Mouse (Mus musculus) liver, postnatal 0 days (tissue): ENCODE measurements around the gene Stx1a. TPM values are rescaled to one million over a fixed set of nuclear protein-coding genes. Genes with fewer than 3 reads are reported as not detected.

Experiments used
- ATAC-seq: fragments of 200-750 bp; cut with Nextera tagmentation; 2 replicates; pipeline ENCODE4 v1.8.0; 2017; ENCODE audit warnings: mild to moderate bottlenecking, moderate library complexity
- DNase-seq: peaks from one replicate; pipeline ENCODE4 v3.0.0-alpha.2; 2016
- H3K27ac ChIP-seq: fragments of 300-500 bp; sonication (generic); 2 replicates; pipeline ENCODE4 v1.5.1; 2014; ENCODE audit warnings: antibody characterized with exemption, moderate library complexity, mild to moderate bottlenecking, low read depth
- H3K27me3 ChIP-seq: fragments of 300-500 bp; sonication (generic); 2 replicates; pipeline ENCODE4 v1.6.1; 2014; ENCODE audit warnings: low read length, control low read depth, mixed read lengths; ENCODE audit not compliant: insufficient read depth
- H3K36me3 ChIP-seq: fragments of 300-500 bp; sonication (generic); replicated peaks from 2 replicates; pipeline ENCODE4 v1.6.1; 2014; ENCODE audit warnings: mild to moderate bottlenecking, control low read depth, low read length, moderate library complexity, mixed read lengths; ENCODE audit not compliant: insufficient read depth
- H3K4me1 ChIP-seq: fragments of 300-500 bp; sonication (generic); 2 replicates; pipeline ENCODE4 v1.6.1; 2014; ENCODE audit warnings: antibody characterized with exemption, mild to moderate bottlenecking, control low read depth; ENCODE audit not compliant: insufficient read depth
- H3K4me2 ChIP-seq: fragments of 300-500 bp; sonication (generic); 2 replicates; pipeline ENCODE4 v1.6.1; 2014; ENCODE audit warnings: low read depth, mild to moderate bottlenecking, low read length, moderate library complexity, mixed read lengths
- H3K4me3 ChIP-seq: fragments of 300-500 bp; sonication (generic); 2 replicates; pipeline ENCODE4 v1.5.1; 2014; ENCODE audit warnings: low read depth, low read length
- H3K9ac ChIP-seq: fragments of 300-500 bp; sonication (generic); replicated peaks from 2 replicates; pipeline ENCODE4 v1.6.1; 2014; ENCODE audit warnings: mild to moderate bottlenecking, moderate library complexity
- H3K9me3 ChIP-seq: fragments of 300-500 bp; sonication (generic); 2 replicates; pipeline ENCODE4 v1.6.1; 2016; ENCODE audit warnings: mild to moderate bottlenecking, control low read depth, low read length, mixed read lengths
- CTCF ChIP-seq: sonication (generic); IDR thresholded peaks from 2 replicates; pipeline ENCODE4 v1.5.1; 2016; ENCODE audit warnings: antibody characterized with exemption, low read depth
- EP300 ChIP-seq: IDR thresholded peaks from 2 replicates; pipeline ENCODE4 v1.6.1; 2016; ENCODE audit warnings: antibody characterized with exemption, low read depth, mild to moderate bottlenecking
- WGBS: fragments of 180-500 bp; shearing (Covaris S2); extraction: QIAGEN DNeasy Blood & Tissue Kit; methylation state at CpG from one replicate; pipeline ENCODE4 v1.1.7; 2014; ENCODE audit not compliant: insufficient replicate concordance; 5-methylcytosine and 5-hydroxymethylcytosine counted together
- polyA plus RNA-seq: library from polyadenylated mRNA; unstranded; fragments of >200 nt; fragmentation: Nextera tagmentation; extraction: Ambion mirVana; gene quantifications from 2 replicates; pipeline ENCODE4 v1.2.1, GENCODE M21; 2015

Stx1a gene
- polyA plus RNA-seq, 1 experiment from 2014 or later: 2.3 TPM

DNA sequence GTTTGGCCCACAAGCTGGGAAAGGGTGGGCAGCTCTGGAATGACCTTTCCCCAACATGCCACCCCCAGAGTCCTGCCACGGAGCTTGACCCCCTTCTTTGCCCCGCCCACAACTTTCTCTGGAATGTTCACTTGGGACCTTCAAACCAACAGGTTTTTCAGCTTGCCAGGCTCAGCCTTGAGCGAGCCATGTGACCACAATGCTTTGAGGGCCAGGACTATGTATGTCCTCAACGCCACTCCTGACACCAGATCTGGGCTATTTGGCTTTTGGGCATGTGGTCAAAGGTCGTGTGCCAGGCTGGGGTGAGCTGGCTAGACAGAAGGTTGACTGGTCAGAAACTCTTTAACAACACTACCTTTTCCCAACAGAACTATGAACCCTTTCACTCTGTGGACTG lies 21.1 kb upstream of the Stx1a start:
- no peaks in the 10 kb centered on the region for H3K27me3 ChIP-seq
- WGBS: 61% methylated on average over 5 of the region's 5 CpGs
- TF ChIP-seq CTCF (no peak), EP300 (no peak)
- no peaks in the 10 kb centered on the region for H3K9me3 ChIP-seq
- DNase-seq (no peak), ATAC-seq (peak; percentile 30)
- no peaks in the 10 kb centered on the region for H3K36me3 ChIP-seq
- H3K4me1 ChIP-seq: no peaks in the 10 kb centered on the region
- H3K9ac ChIP-seq: no peak overlapping the region
- no peak overlapping the region for H3K4me2 ChIP-seq
- H3K27ac ChIP-seq: no peak overlapping the region
- H3K4me3 ChIP-seq: no peak overlapping the region

GRCm38 (mm10) chr5:135007802-135008571 lies 15.3 kb upstream of the Stx1a start:
- ATAC-seq (no peak), DNase-seq (no peak)
- peak overlapping the region; percentile 67 for H3K4me3 ChIP-seq
- H3K36me3 ChIP-seq: no peaks in the 10 kb centered on the region
- peak overlapping the region; percentile 56 for H3K9ac ChIP-seq
- peaks cover 21% of the 10 kb centered on the region for H3K4me1 ChIP-seq
- peak overlapping the region; percentile 96 for H3K27ac ChIP-seq
- 32% methylated on average over 16 of the region's 16 CpGs for WGBS
- H3K9me3 ChIP-seq: no peaks in the 10 kb centered on the region
- no peaks in the 10 kb centered on the region for H3K27me3 ChIP-seq
- TF ChIP-seq CTCF (peak; percentile 43), EP300 (no peak)
- peak overlapping the region; percentile 75 for H3K4me2 ChIP-seq

DNA sequence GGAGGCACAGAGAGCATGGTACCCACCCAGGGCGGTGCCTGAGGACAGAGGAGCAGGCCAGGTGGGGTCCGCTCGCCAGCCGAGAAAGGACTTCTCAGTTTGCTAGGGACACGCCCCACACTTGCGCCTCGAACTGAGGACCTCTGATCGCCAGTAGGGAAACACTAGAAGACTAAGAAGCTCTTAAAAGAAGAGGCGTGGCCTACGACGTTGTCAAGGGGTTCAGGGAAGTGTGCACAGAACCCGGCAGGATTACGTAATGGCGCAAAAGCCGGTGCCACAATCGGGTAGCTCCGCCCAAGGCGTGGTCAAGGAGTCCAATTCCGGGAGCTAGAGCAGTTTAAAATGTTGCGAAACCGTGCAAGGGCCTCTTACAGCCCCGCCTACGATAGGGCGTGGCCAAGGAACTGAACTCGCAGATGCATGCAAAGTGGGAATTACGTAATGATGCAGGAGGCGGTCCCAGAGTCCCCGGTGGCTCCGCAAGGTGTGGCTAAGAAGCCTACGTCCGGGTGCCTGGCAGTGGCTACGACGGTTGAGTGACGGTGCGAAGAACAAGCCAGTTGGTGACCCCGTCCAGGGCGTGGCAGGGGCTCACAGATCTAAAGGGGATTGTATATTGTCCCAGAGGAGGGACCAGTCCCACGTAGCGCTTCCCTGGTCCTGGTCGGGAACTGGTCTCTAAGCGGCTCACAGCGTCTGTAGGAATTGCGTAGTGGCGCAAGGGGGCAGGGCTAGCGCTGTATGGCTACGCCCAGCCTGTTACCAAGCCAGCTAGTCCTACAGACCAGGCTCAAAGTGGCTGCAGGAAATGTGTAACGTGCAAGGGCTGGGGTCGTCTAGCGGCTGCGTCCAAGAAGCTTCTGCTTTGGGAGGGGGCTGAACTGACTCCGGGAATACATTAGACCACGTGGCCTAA lies 14.4 kb upstream of the Stx1a start, which contains the start of gene Abhd11:
Abhd11 (plus strand) TSS at position 482 of the 919 bp plus-strand sequence.
- Histone ChIP-seq H3K27me3 (no peaks in the 10 kb centered on the region), H3K9me3 (no peaks in the 10 kb centered on the region), H3K4me1 (peaks cover 22% of the 10 kb centered on the region), H3K27ac (peak within 1 kb of the TSS; percentile 96), H3K4me3 (peak within 1 kb of the TSS; percentile 67), H3K36me3 (no peaks in the 10 kb centered on the region), H3K4me2 (peak within 1 kb of the TSS; percentile 75), H3K9ac (peak within 1 kb of the TSS; percentile 73)
- ATAC-seq (peak; percentile 84), DNase-seq (peak; percentile 100)
- TF ChIP-seq EP300 (peak; percentile 89), CTCF (peak; percentile 35; the same call in 1 of the 2 replicates)
- WGBS: under 1% methylated on average over 52 of the region's 52 CpGs

DNA sequence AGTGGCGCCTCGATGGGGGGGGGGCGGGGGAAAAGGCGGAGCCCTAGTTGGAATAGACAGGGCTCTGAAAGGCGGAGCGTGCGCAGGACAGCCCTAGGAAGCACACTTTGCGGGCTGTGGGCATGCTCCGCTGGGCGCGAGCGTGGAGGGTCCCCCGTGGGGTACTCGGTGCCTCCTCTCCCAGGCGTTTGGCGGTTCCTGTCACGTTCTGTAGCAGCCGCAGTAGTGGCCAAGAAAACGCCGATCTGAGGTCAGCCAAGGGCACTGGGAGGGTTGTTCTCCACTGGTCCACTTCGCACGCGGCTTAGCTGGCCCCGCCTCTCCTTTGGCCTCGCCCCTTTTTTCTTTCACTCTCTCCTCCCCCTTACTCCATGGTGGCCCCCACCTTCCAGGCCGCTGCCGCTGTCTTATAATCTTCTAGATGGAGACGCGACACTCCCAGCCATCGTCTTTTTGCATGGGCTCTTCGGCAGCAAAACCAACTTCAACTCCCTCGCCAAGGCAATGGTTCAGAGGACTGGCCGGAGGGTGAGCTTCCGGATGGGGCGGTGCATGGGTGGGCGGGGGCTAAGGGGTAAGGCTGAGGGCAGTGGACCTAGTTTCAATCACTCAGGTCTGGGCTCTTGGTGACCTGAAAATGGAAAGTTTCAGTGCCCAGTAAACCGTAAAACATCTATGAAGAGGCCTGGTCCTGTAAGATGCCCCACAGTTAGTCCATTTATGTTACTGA lies 13.5 kb upstream of the Stx1a start:
- Histone ChIP-seq H3K4me2 (peak overlapping the region; percentile 75), H3K4me3 (peak overlapping the region; percentile 67), H3K9ac (peak overlapping the region; percentile 73), H3K27ac (peak overlapping the region; percentile 96), H3K4me1 (peaks cover 22% of the 10 kb centered on the region), H3K9me3 (no peaks in the 10 kb centered on the region), H3K36me3 (no peaks in the 10 kb centered on the region), H3K27me3 (no peaks in the 10 kb centered on the region)
- peak; percentile 90 for DNase-seq
- no peak for TF ChIP-seq EP300
- no peak for TF ChIP-seq CTCF
- peak; percentile 71 for ATAC-seq
- under 1% methylated on average over 32 of the region's 37 CpGs for WGBS

DNA sequence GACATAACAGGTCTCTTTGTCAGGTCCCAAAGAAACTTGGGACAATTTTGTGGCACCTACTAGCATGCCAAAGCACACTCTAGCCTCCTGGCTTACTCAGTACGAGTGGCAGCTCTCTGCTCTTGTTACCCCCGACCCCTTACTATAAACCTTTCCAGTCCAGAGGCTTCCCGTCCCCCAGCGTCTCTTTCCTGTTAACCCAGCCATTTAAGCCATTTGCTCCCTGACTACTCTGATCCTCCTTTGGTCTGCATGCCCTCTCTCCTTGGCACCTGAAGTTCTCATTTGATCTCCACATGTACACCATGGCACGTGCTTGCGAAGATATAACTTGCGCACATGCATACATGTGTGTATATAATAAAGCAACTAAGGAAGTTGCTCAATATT lies 13.0 kb upstream of the Stx1a start:
- H3K27me3 ChIP-seq: no peaks in the 10 kb centered on the region
- WGBS: 39% methylated on average over 7 of the region's 7 CpGs
- H3K4me2 ChIP-seq: peak overlapping the region; percentile 75
- no peak for DNase-seq
- peak overlapping the region; percentile 96 for H3K27ac ChIP-seq
- no peaks in the 10 kb centered on the region for H3K9me3 ChIP-seq
- H3K9ac ChIP-seq: peak overlapping the region; percentile 73
- H3K36me3 ChIP-seq: no peaks in the 10 kb centered on the region
- TF ChIP-seq EP300 (no peak), CTCF (no peak)
- H3K4me1 ChIP-seq: peaks cover 22% of the 10 kb centered on the region
- H3K4me3 ChIP-seq: peak overlapping the region; percentile 67
- no peak for ATAC-seq
